Mouse (Mus musculus): ENCODE data around the gene Arl8a.
"Not testable (repeated sequence)": the region's sequence is repeated elsewhere in the genome, so short reads cannot be mapped to it uniquely, and the experiment has no call there.

Gene Arl8a

DNA sequence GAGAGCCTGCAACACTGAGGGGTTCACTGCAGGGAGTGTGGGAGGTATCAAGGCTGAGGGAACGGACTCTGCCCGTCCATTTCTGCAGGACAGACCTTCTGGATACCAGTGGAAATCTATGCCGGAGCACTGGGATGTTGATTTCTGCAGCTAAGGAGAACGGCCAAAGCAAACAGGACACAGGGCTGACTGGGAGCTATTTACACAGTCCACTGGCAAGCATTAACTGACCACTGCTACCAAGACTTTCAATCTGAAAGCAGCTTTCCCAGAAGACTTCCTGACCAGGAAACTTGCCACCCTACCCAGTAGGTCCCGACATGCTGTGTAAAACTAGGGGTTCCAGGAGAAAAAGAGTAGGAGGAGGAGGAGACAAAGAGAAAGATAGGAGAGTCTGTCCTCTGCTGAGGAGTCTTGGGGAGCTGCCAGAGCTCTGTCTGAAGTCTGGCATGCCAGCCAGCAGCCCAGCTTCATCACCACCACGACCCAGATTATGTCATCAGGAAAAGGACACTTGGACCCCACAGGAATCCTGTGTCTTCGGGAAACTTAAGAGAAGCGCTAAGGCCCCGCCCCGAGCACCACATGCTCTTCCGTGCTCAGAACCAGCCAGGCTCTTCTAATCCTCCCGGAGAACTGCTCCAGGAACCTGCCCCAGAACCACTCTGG is 23.1 kb downstream of the Arl8a start:
- DNase-seq (ENCODE audit: low spot score in 2 of 2): no peak

DNA sequence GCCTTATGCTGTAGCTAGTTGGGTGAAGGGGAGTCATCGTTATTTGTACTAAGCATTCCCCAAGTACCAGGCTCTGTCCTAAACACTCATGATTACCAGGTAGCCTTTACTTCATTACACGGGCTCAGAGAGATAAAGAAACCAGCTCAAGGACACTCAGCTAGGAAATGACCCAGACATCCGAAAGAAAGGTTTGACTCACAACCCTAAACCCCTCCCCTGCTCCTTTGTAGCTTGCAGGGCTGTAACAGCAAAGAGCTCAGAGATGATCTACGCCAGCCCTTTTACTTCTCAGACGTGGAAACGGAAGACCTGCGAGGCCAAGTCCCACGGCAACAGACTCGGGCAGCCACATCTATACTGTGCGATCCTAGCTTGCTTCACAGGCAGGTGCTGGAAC is 23.7 kb downstream of the Arl8a start:
- no peak for DNase-seq (ENCODE audit: low spot score in 2 of 2)

DNA sequence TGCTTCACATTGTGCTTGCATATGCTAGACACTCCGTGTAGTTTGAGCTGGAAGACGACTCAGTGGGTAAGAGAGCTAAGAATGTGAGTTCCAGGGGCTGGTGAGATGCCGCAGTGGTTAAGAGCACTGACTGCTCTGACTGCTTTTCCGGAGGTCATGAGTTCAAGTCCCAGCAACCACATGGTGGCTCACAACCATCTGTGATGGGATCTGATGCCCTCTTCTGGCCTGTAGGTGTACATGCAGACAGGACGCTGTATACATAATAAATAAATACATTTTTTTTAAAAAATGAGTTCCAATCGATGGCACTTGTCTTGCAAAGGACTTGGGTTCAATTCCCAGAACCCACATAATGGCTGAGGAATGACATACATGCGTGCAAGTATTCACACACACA is 24.6 kb downstream of the Arl8a start:
- DNase-seq (ENCODE audit: low spot score in 2 of 2): no peak

DNA sequence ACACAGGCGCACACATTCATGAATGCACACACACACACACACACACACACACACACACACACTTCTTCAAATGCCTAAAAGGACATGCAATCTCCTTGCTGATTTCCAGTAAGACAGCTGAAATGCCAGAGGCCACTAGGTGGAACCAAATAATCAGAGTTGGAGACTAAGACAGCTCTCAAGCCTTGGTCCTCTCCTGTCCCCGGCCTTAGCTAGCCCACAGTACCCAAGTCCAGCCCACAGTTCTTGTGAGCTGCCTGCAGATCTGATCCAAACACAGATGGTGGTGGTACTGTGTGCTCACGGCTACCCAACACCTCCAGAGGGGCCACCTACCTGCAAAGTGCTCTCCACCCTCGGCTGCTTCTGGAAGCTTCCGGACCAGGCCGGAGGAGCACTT is 25.4 kb downstream of the Arl8a start:
- peak in 1 of 2 experiments; percentile 60 for DNase-seq (ENCODE audit: low spot score in 2 of 2)

DNA sequence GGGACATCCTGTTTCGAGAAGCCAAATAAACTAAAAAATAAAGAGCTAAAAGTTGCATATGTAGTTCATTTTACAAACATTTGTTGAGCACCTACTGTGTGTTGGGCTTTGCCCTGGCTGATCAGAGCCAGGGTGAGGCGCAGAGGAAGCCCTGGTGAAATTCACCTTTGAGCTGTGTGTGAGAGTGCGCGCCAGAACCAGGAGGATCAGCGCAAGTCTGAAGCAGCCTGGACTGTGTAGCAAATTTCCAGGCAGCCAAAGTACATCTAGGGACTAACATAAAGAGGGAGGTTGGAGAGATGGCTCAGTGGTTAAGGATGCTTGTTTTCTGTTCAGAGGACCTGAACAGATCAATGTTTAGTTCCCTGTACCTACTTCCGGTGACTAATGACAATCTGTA is 26.7 kb downstream of the Arl8a start:
- no peak for DNase-seq (ENCODE audit: low spot score in 2 of 2)

DNA sequence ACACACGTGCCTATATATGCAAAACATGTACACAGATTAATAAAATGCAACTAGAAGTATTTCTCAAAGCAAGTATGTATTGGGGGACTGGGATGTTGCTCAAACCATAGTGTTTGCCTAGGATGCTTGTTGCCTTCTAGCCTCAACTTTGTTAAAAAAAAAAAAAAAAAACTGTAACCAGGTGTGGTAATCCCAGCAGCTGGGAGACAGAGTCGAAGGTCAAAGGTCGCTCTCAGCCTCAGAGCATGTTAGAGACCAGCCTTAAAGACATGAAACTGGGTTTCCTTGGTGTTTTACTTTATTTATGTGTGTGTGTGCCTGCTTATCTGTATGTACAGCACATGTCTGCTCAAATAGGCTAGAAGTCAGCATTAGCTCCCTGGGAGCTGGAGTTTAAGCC is 28.6 kb downstream of the Arl8a start:
- no peak for DNase-seq (ENCODE audit: low spot score in 2 of 2)

DNA sequence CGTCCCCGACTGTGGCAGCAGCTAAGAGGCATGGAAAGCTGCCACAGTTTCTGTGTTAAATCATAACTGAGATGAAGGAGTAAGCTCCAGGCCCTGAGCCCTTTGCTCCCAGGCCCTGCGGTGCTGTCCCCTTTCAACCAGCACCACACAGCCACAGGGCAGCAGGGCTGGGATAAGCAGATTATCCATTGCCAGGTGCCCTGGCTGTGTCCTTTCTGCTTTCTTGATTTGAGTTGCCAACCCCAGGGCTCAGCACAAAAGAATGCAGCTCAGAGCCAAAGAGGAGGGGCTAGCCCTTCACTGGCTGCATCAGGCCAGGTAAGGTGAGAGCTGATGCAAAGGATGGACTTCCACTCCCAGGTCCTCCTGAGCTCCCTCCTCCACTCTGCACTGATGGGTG is 31.1 kb downstream of the Arl8a start:
- DNase-seq (ENCODE audit: low spot score in 2 of 2): no peak

DNA sequence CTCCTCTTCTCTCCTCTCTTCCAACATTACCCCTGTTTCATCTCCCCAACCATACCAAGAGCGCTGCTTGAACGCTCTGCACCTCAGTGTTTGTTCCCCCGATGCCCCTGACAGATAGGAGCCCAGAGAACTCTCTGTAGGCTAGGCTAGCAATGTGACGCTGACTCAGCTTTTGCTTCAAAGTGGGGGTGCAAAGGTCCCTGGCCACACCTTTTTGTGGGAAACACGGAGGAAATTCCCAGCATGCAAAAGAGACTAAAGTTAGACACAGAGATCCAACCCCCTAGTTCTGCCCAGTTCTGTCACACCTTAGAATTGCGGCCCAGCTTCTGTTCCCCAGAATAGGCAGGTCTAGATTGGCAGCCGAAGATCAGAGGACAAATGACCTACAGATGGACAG is 32.2 kb downstream of the Arl8a start:
- no peak for DNase-seq (ENCODE audit: low spot score in 2 of 2)

DNA sequence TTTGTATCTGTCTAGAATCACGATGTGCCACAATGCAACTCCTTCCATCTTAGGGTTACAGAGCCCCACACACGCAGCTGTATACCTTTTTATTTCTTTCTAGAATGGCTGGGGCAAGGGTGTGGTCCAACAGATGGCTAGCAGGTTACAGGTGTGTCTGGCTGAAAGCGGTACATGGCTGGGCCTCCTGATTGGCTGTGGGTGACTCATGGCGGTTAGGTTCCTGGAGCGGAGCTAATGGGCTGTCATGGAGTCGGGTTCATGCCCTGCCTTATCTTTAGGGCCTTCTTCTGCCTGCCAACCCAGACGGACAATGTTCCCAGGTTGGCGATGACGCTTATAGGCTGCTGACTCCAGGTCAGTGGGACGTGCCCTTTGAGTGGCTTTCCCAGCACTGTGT is 34.2 kb downstream of the Arl8a start:
- DNase-seq (ENCODE audit: low spot score in 2 of 2): no peak

DNA sequence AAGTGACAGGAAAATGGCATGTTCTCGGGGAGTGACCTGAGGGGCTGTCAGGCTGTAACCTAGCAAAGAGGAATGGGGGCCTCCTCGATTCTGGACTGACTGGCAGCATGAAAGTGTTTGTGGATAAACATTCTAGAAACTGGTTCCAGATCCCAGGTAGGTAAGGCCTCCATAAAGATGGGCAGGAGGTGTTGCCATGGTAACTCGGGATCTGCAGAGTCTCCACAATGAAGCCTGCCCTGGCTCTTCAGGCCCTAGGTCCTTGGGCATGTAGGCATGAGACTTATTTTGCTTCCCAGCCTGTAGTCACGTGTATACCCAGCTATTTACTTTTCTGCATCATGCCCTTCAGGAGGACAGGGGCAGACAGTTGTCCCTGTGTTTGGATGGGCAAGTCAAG is 34.7 kb downstream of the Arl8a start:
- DNase-seq (ENCODE audit: low spot score in 2 of 2): no peak

DNA sequence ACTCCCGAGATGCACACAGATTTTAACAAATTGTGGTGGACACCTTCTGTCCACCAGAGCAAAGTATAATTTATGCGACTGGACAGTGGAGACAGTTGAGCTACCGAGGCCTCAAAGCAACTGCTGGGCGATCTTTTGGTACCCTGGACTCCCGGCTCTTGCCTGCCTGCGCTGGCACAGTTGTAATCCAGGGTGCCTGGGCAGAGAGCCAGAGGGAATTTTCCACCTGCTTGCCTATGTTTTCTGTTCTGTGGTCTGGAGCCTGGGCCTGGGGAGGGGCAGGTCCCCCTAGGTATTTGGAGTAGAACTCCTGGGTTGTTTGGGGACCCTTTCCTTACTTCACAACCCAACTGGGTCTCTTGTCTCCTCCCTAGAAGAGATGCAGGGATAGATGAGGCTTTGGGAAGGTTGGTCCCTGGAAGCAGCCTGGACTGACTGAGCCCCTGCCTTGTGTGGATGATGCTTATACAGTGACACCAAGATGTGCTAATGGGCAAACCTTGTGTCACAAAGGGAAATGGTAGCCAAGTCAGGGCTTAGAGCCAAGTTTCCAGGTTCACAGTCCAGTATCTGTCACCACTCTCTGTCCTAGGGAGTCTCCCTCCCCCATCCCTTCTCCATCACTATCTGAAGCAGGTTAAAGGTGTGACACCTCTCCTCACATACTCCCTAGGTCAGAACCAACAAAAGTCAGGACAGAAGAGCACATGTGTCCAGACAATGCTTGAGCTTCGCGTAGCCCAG is 35.4 kb downstream of the Arl8a start:
- DNase-seq (ENCODE audit: low spot score in 2 of 2): no peak

DNA sequence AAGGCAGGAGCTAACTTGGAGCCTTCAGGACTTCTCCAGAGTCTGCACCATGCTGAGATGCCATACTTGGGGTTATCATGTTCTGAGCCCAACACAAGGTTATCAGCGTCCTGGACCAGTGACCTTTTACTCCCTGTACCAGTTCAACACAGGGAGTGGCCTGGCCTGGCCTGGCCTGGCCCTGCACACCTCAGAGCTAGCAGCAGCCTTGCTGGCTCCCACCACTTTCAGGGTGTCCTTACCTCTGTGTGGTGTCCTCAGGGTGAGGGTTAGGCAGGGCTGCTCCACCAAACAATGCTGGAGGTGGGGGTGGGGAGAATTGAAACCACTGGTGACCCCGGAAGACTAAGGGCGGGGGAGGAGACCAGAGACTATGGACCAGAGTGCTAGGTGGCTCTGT is 36.4 kb downstream of the Arl8a start:
- no peak for DNase-seq (ENCODE audit: low spot score in 2 of 2)

DNA sequence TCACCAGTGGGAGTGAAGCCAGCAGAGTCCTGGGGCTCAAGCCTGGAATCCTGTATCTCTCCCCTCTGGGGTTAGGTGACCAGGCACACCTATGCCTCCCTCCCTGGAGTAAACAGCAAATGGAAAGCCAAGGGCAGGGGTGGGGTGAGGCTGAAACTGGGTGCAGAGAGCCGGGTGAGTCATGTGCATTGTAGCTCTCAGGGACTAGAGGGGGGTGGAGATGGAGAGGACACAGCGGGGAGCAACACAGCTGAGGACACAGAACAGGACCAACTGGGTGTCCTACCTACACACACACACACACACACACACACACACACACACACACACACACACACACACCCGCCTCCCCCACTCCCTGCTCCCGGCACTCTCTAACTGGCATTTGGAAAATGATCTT is 36.8 kb downstream of the Arl8a start:
- no peak for DNase-seq (ENCODE audit: low spot score in 2 of 2)

DNA sequence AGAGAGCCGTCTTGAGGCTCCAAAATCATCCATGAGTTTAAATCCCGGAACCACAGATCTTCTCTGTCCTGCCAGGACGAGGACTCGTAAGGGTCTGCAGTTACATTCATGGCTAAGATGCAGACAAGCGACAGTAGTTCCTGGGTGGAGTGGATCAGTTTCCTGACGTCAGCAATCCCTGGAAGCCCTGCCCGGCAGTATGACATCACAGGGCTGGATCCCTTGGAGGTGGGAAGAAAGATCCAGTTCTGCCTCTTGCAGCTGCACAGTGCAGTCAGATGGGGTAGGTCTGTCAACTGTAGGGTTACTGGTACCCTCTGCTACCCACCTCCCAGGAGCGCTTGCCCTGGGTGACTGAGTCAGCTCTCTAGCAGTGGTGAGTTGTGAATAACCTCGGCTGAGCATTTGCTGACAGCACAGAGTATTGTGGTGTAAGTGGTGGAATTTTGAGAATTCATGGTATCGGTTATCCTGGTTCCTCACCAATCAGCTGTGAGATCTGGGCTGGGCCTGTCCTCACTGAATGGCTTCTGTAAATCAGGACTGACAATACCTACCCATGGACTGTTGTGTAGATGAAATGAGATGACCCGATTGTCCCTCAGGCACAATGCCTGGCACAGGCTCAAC is 37.4 kb downstream of the Arl8a start:
- DNase-seq (ENCODE audit: low spot score in 2 of 2): no peak

DNA sequence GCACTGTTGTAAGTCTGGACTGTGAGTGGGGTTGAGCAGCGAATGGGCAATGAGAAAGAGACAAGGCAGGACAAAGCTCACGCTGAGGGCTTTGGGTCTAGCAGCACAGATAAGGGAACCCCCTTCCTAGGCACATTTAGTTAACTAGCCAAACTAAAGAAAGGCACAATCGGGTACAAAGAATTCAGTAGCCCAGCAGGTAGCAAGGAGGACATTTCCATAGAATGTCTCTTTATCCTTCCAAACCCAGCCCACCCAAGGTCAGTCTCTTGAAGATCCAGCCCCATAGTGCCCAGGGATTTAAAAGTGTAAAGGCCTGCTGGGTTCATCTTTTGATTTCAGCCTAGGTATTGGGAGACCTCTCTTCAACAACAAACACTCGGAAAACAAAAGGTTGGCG is 39.3 kb downstream of the Arl8a start:
- no peak for DNase-seq (ENCODE audit: low spot score in 2 of 2)

DNA sequence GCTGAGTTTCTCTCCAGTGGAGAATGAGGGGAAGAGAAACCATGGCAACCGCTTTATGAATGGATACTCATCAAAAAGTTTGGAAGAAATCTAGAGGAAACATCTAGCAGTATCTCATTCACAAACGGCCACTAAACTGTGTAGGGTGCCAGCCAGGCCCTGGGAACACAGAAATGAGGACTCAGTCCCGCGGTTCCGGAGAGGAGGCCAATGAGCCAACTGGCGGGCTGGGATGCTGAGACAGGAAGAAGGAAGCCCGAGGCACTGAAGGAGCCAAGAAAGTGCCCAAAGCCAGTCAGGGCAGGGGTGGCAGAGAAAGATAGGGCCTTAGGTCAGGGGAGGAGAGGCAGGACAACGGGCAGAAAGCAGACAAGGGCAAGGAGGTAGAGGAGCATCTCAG is 39.8 kb downstream of the Arl8a start:
- no peak for DNase-seq (ENCODE audit: low spot score in 2 of 2)

DNA sequence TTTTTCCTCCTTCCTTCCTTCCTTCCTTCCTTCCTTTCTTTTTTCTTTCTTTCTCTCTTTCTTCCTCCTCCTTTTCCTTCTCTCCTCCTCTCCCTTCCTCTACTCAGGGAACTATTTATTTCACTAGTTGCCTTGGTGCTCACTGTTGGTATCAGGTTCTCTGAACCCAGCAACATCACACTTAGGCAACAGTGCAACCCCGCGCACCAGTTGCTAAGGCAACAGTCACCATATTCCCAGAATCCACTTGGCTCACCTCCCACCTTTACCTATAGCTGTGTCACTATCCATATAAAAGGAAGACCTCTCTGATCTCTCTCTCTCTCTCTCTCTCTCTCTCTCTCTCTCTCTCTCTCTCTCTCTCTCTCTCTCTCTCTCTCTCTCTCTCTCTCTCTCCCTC is 40.4 kb downstream of the Arl8a start:
- DNase-seq (ENCODE audit: low spot score in 2 of 2): not testable (repeated sequence)

DNA sequence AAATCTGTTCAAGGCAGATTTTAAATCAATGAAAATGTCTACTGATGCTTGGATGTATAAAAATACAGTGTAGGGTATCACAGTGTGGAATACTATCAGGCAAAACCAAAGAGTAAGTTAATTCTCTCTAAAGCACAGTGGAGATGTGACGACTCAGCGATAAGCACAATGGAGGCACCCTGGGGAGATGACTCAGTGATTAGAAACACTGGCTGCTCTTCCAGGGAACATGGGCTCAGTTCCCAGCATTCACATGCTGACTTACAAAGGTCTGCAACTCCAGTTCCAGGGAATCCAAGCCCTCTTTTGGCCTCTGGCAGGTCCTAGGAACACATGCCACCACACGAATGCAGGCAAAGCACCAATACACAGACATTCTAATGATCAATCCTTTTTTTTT is 41.6 kb downstream of the Arl8a start:
- no peak for DNase-seq (ENCODE audit: low spot score in 2 of 2)

DNA sequence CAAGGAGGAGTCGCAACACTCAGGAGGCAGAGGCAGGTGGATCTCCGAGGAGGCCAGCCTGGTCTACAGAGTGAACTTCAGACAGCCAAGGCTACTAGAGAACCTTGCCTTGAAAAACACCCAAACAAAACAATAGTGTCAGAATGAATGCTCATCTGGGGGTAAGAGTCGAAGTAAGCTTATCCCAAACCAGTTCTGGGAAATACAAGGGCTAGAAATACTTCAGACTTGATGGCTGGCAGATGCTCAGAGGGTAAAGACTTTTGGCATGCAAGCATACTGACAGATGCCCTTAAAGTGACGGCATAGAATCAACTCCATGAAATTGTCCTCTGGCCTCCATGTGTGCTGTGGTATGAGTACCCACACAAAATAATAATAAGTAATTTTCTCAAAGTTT is 42.6 kb downstream of the Arl8a start:
- no peak for DNase-seq (ENCODE audit: low spot score in 2 of 2)

DNA sequence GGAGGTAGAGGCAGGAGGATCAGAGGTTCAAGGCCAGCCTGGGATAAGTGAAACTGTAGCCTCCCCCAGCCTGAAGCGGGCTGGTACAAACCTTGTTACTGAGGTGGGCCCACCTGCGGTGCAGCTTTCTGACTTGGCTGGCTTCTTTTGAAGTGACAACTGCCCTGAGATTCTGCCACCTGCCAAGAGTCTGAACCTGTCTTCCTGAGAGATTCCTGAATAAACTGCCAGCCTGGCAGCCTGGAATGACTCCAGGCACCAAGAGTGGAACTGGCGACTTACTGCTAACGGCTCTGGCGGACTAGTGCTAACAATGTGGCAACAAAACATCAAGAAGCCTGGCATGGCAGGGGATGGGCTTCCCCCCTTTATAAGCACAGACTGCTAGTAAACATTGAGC is 47.7 kb downstream of the Arl8a start:
- DNase-seq (ENCODE audit: low spot score in 2 of 2): not testable (repeated sequence)

DNA sequence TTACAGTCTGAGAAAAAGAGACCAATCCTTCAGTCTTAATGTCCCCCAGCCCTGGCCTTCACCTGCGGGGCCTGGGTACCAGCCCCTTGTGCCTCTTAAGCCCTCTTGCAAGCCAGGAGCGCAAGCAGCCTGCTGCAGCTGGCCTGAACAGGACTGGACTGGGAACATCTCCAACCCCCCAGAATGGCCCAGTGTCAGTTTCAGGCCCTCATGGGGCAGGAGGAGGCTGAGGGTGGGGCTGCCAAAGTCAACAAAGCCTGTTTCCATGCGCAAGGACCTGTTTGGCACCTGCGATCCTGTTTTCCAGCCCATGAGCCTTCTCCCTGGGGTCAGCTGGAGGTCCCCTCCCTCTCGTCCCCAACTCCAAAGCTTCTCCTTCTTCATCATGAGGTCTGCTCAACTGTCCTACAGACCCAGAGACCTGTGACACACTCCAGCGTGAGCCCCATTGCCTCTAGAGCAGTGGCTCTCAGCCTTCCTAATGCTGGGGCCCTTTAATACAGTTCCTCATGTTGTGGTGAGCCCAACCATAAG is 49.4 kb downstream of the Arl8a start:
- no peak for DNase-seq (ENCODE audit: low spot score in 2 of 2)

DNA sequence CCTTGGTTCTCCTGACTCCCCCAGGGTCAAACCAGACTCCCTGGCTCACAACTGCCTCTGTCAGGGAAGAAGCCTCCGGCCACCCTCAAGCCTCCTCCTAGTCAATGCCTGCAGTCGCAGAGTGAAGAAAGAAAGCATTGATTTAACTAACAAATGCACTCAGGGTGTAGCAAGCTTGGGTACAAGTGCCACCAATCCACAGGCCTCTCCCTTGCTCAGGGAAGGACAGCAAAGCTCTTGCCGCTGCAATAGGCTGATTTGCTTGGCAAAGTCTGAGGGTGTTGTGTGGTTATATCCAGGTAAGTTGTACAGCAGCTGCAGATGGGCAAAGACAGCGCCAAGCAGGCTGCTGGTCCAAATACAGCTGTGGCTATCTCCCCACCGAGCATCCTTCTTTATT is 51.8 kb downstream of the Arl8a start:
- no peak for DNase-seq (ENCODE audit: low spot score in 2 of 2)

All from frontal cortex, postnatal 14 days (tissue).